In the genomic region with DNA sequence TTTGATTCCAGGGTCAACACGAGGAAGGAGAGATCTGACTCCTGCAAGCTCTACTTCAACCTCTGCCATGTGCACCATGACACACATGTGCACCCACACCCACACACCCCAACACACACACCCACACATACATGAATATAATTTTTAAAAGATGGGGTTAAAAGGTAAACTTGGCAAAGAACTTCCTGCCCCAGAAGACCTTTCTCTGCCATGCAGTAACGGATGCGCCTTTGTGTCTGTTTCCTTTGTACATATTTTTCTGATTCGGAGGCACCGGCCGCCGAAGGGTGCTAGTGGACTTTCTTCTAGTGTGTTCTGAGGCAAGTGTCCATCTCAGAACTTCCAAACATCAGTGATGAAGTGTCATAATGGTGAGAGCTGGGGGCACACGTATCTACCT, we compare ENCODE assay signal across 26 mouse cellular contexts.
DNase-seq lines count a peak whose midpoint lies in the region; ATAC-seq and TF ChIP-seq lines count a peak whose summit lies in the region.
"Had no signal": no experiment of that assay in that cellular context is flagged by ENCODE, and none has a peak within 500 bp of the region (broad histone marks: within the 10 kb centered on the region; RNA-seq: fewer than 3 reads in every experiment).

No protein-coding gene starts in this region.

- no peak overlapping the region for H3K4me3 ChIP-seq in thymus, adult 2 months (ENCODE audit: control insufficient read depth, insufficient read depth, low read length)
- H3K4me3 ChIP-seq: embryonic facial prominence, embryonic 12.5 days; embryonic facial prominence, embryonic 15.5 days; erythroblast, embryonic 14.5 days; forebrain, embryonic 12.5 days; forebrain, embryonic 15.5 days; hindbrain, embryonic 12.5 days; hindbrain, embryonic 15.5 days; intestine, embryonic 15.5 days had no signal

- ATAC-seq in cerebellum, adult (ENCODE audit: insufficient number of reproducible peaks, low FRiP score, low TSS enrichment) = no peak
- ATAC-seq: forebrain, embryonic 15.5 days; intestine, embryonic 15.5 days; Patski had no signal

- H3K36me3 ChIP-seq in thymus, adult 2 months (ENCODE audit: control insufficient read depth, insufficient read depth, low read length) = no peaks in the 10 kb centered on the region
- H3K36me3 ChIP-seq: embryonic facial prominence, embryonic 12.5 days; embryonic facial prominence, embryonic 15.5 days; forebrain, embryonic 12.5 days; forebrain, embryonic 15.5 days; G1E; hindbrain, embryonic 12.5 days; hindbrain, embryonic 15.5 days; intestine, embryonic 15.5 days had no signal

- WGBS in thymus, adult 2 months = 70% methylated on average over 8 of the region's 8 CpGs

- DNase-seq in thymus, adult 2 months = no peak
- no peak for DNase-seq in thymus, postnatal 10 days (ENCODE audit: low spot score in 2 of 2)
- DNase-seq in T-cell, adult 2 months (ENCODE audit: low spot score) = peak; percentile 42
- peak; percentile 63 for DNase-seq in naive thymus-derived CD4-positive, alpha-beta T cell, adult 2 months (ENCODE audit: low read depth)
- DNase-seq in gastrocnemius, postnatal 36 days = no peak
- DNase-seq: adrenal gland, adult 8-10 months; adrenal gland, postnatal 25 days; B cell, adult 2 months; cerebellum, adult 2 months; cerebellum, adult 9-11 months; cerebellum, postnatal 25 days; gastrocnemius, postnatal 10 days; heart, adult 11 months; kidney, adult 11 months had no signal

- 0 out of 2 replicates have a peak overlapping the region, but pooled peaks have one; percentile 3 for H3K27ac ChIP-seq in thymus, adult 2 months (ENCODE audit: control insufficient read depth, insufficient read depth, low read length)
- H3K27ac ChIP-seq: embryonic facial prominence, embryonic 12.5 days; embryonic facial prominence, embryonic 15.5 days; forebrain, embryonic 12.5 days; forebrain, embryonic 15.5 days; hindbrain, embryonic 12.5 days; hindbrain, embryonic 15.5 days; intestine, embryonic 15.5 days had no signal

- TF ChIP-seq CTCF in thymus, adult 2 months (IDR thresholded peaks at IDR 0.05; ENCODE audit: borderline replicate concordance, control insufficient read depth, extremely low read depth, insufficient read depth, low read length, poor library complexity) = no peak

- H3K4me1 ChIP-seq in thymus, adult 2 months (replicated peaks; ENCODE audit: control insufficient read depth, insufficient read depth, low read length) = peaks cover 19% of the 10 kb centered on the region
- H3K4me1 ChIP-seq: embryonic facial prominence, embryonic 15.5 days; forebrain, embryonic 12.5 days; forebrain, embryonic 15.5 days; hindbrain, embryonic 12.5 days; hindbrain, embryonic 15.5 days had no signal

- TF ChIP-seq POLR2A in thymus, adult 2 months (IDR thresholded peaks at IDR 0.05; ENCODE audit: control insufficient read depth, extremely low read depth, insufficient read depth, low read length, poor library complexity) = no peak

- no peaks in the 10 kb centered on the region for H3K27me3 ChIP-seq in thymus, adult 2 months (ENCODE audit: control insufficient read depth, insufficient read depth, low read length)
- H3K27me3 ChIP-seq: CH12.LX; embryonic facial prominence, embryonic 12.5 days; embryonic facial prominence, embryonic 15.5 days; forebrain, embryonic 12.5 days; forebrain, embryonic 15.5 days; hindbrain, embryonic 12.5 days; hindbrain, embryonic 15.5 days; intestine, embryonic 15.5 days; Patski had no signal

- intact Hi-C loops in gastrocnemius, postnatal 36 days (cut with DNase I) = no loop called here

Comparison
In these comparisons a context has a peak if more than half of its experiments do, and no peak if none do; other contexts are left out.
1. DNase-seq: peak in T-cell, adult 2 months (single experiment) and naive thymus-derived CD4-positive, alpha-beta T cell, adult 2 months (single experiment); none in thymus, adult 2 months (single experiment), thymus, postnatal 10 days (0 of 2) and gastrocnemius, postnatal 36 days (0 of 2).